Mouse (Mus musculus): ENCODE measurements around the gene Gm20814. TPM values are rescaled to one million over a fixed set of nuclear protein-coding genes. Genes with fewer than 3 reads are reported as not detected.
"Not testable (repeated sequence)": the region's sequence is repeated elsewhere in the genome, so short reads cannot be mapped to it uniquely, and the experiment has no call there.

Gm20814 gene
- polyA plus RNA-seq (2012; ENCODE audit: insufficient read depth, insufficient read length, missing spikeins), result not detected in 2 replicates

DNA sequence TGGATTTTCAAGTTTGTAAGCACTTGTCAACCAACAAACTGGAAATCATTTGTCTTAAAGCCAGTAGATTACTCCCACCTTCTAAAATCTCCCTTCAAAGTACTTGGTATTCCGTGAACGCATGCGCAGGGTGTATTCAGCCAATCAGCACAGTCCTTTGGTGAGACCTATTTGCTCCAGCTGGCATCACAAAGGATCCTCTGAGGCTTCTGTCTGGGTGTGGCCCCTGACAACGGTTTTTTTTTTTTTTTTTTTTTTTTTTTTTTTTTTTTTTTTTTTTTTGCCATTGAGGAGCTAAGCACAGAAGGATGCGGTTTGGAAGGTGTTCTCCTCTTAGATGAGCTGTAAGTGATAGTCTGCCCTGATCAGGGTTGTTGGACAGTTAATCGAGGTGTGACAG lies at the start of gene Gm20814:
TSS of gene Gm20814 (plus strand) at position 301 of the 400 bp plus-strand sequence.
- not testable (repeated sequence) for H3K4me1 ChIP-seq (ENCODE audit: control insufficient read depth, insufficient read depth, insufficient read length, low read length); H3K4me3 ChIP-seq (ENCODE audit: insufficient read depth, low read depth, low read length)

More for the DNA sequence above, at the start of gene Gm20814:
- H3K27ac ChIP-seq (replicated peaks; ENCODE audit: low read depth, low read length), result not testable (repeated sequence)
